In the genomic region with DNA sequence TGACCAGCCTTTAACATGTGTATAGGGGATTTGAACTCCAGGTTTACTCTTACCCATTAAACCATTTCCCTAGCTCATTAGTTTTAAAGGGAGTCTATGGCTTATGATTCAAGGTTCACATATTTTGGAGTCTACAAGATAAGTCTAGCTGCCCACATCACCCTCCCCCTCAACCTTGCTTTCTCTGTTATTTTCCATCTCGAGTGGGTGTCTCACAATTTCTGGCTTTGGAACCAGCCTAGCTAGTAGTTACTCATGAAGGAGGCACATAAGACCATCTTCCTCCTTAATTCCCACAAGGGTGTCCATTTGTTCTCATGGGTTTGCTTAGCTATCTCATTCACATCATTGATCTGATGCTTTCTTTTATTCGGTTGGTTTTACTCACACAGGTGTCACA, we compare ENCODE assay signal across 28 mouse cellular contexts.
"Had no signal": no experiment of that assay in that cellular context is flagged by ENCODE, and none has a peak within 500 bp of the region (broad histone marks: within the 10 kb centered on the region; RNA-seq: fewer than 3 reads in every experiment).

No protein-coding gene starts in this region.

- H3K27ac ChIP-seq: embryonic facial prominence, embryonic 10.5 days; embryonic facial prominence, embryonic 12.5 days; embryonic facial prominence, embryonic 13.5 days; embryonic facial prominence, embryonic 15.5 days; forebrain, embryonic 10.5 days; forebrain, embryonic 12.5 days; forebrain, embryonic 13.5 days; forebrain, embryonic 15.5 days; gastrocnemius, adult 2 months; heart, adult 2 months; heart, embryonic 10.5 days had no signal

- DNase-seq: cerebellum, adult 8-10 months; cerebellum, adult 9-10 months; cerebellum, adult 9-11 months; cerebellum, postnatal 10 days; cerebellum, postnatal 14 days; cerebellum, postnatal 25 days; cerebellum, postnatal 36 days; embryo, embryonic 11 days; forebrain, postnatal 0 days; gastrocnemius, adult 2 months; gastrocnemius, postnatal 10 days; gastrocnemius, postnatal 14 days; gastrocnemius, postnatal 25 days; gastrocnemius, postnatal 36 days; heart, adult 18-20 months; heart, adult 2 months had no signal

- H3K4me3 ChIP-seq: embryonic facial prominence, embryonic 10.5 days; embryonic facial prominence, embryonic 12.5 days; embryonic facial prominence, embryonic 13.5 days; embryonic facial prominence, embryonic 15.5 days; erythroblast, embryonic 14.5 days; forebrain, embryonic 10.5 days; forebrain, embryonic 12.5 days; forebrain, embryonic 13.5 days; forebrain, embryonic 15.5 days; gastrocnemius, adult 2 months; heart, adult 2 months; heart, embryonic 10.5 days had no signal

- ATAC-seq: forebrain, embryonic 13.5 days; forebrain, embryonic 14.5 days; forebrain, embryonic 15.5 days; forebrain, embryonic 16.5 days; forebrain, postnatal 0 days had no signal
